Mouse (Mus musculus): ENCODE data around the gene Ptpn1.

GRCm38 (mm10) chr2:168003431-168003830 is 71.6 kb downstream of the Ptpn1 start:
- TF ChIP-seq POLR2A (IDR thresholded peaks at IDR 0.05; ENCODE audit: low read depth, low read length), result no peak
- no peak for TF ChIP-seq CTCF (IDR thresholded peaks at IDR 0.05; ENCODE audit: borderline replicate concordance, insufficient read depth, low read length)

Data from embryonic fibroblast, embryonic 13.5 days (primary cell).